Mouse (Mus musculus) megakaryocyte, embryonic 14.5 days (primary cell): ENCODE data around the gene Rabgap1.

Source experiments
- FLI1 ChIP-seq: IDR thresholded peaks from 2 replicates; pipeline ENCODE4 v1.6.1; 2012; ENCODE audit warnings: low read length, inconsistent platforms, mixed read lengths
- GATA1 ChIP-seq: IDR thresholded peaks from 3 replicates; pipeline ENCODE4 v1.6.1; 2012; ENCODE audit warnings: mixed read lengths, low read length, inconsistent platforms, borderline replicate concordance

GRCm38 (mm10) chr2:37587919-37588318, 144.8 kb downstream of the Rabgap1 start:
- TF ChIP-seq GATA1 = no peak
- no peak for TF ChIP-seq FLI1
